8 mouse cellular contexts compared by ENCODE assay signal in genomic region chr1:133069275-133070120, GRCm38 (mm10). TPM values are rescaled to one million over a fixed set of nuclear protein-coding genes. Genes with fewer than 3 reads are reported as not detected.
DNase-seq lines count a peak whose midpoint lies in the region; ATAC-seq and TF ChIP-seq lines count a peak whose summit lies in the region.

No protein-coding gene starts in this region.

- no peak for DNase-seq in liver, adult 2 months (ENCODE audit: extremely low read depth, low read depth, low spot score)
- no peak for DNase-seq in liver
- no peak for DNase-seq in liver, embryonic 13.5 days
- DNase-seq in right cerebral cortex, postnatal 14 days: no peak
- no peak for DNase-seq in cerebellum, adult 11 months
- DNase-seq in left cerebral cortex, adult 18-20 months (ENCODE audit: low spot score in 2 of 2): no peak

- no peak for TF ChIP-seq CTCF in liver, adult 2 months (IDR thresholded peaks at IDR 0.05; ENCODE audit: low read depth, low read length)

- ATAC-seq in embryonic facial prominence, embryonic 12.5 days (ENCODE audit: insufficient number of reproducible peaks, insufficient read depth, low FRiP score, low TSS enrichment): no peak
- no peak for ATAC-seq in heart, embryonic 15.5 days (replicated peaks; ENCODE audit: insufficient number of reproducible peaks, insufficient read depth, low FRiP score, low read depth)
- ATAC-seq in liver, embryonic 13.5 days (ENCODE audit: low read depth): no peak

- no peak overlapping the region for H3K4me3 ChIP-seq in liver, adult 2 months (ENCODE audit: insufficient read depth, low read depth, low read length)
- no peak overlapping the region for H3K4me3 ChIP-seq in embryonic facial prominence, embryonic 12.5 days
- H3K4me3 ChIP-seq in heart, embryonic 15.5 days: peak overlapping the region; percentile 34
- H3K4me3 ChIP-seq in liver, embryonic 13.5 days (replicated peaks): no peak overlapping the region

- H3K9ac ChIP-seq in liver, adult 2 months (ENCODE audit: low read depth, low read length): peak overlapping the region; percentile 36; the same call in 1 of the 2 replicates
- H3K9ac ChIP-seq in embryonic facial prominence, embryonic 12.5 days: no peak overlapping the region
- H3K9ac ChIP-seq in heart, embryonic 15.5 days: peak overlapping the region; percentile 50
- no peak overlapping the region for H3K9ac ChIP-seq in liver, embryonic 13.5 days

- no peak overlapping the region for H3K4me2 ChIP-seq in embryonic facial prominence, embryonic 12.5 days (replicated peaks)
- H3K4me2 ChIP-seq in heart, embryonic 15.5 days: peak overlapping the region; percentile 57
- H3K4me2 ChIP-seq in liver, embryonic 13.5 days: no peak overlapping the region

- H3K27me3 ChIP-seq in liver, adult 2 months (ENCODE audit: control insufficient read depth, insufficient read depth, low read length): no peaks in the 10 kb centered on the region
- H3K27me3 ChIP-seq in embryonic facial prominence, embryonic 12.5 days: no peaks in the 10 kb centered on the region
- H3K27me3 ChIP-seq in heart, embryonic 15.5 days: no peaks in the 10 kb centered on the region
- no peaks in the 10 kb centered on the region; the same call in 1 of the 2 replicates for H3K27me3 ChIP-seq in liver, embryonic 13.5 days

- H3K4me1 ChIP-seq in liver, adult 2 months (ENCODE audit: control insufficient read depth, insufficient read depth, low read length): peaks cover 2% of the 10 kb centered on the region; the same call in 1 of the 2 replicates
- H3K4me1 ChIP-seq in embryonic facial prominence, embryonic 12.5 days: peaks cover 23% of the 10 kb centered on the region
- peaks cover 75% of the 10 kb centered on the region for H3K4me1 ChIP-seq in heart, embryonic 15.5 days (replicated peaks)
- peaks cover 30% of the 10 kb centered on the region for H3K4me1 ChIP-seq in liver, embryonic 13.5 days (replicated peaks)

- WGBS in liver, adult 2 months: 75% methylated on average over 12 of the region's 12 CpGs
- WGBS in embryonic facial prominence, embryonic 12.5 days: 78% methylated on average over 12 of the region's 12 CpGs
- WGBS in heart, embryonic 15.5 days: 52% methylated on average over 12 of the region's 12 CpGs
- 55% methylated on average over 12 of the region's 12 CpGs for WGBS in liver, embryonic 13.5 days (ENCODE audit: insufficient replicate concordance)

- no peaks in the 10 kb centered on the region for H3K36me3 ChIP-seq in liver, adult 2 months (ENCODE audit: control insufficient read depth, insufficient read depth, low read length)
- peaks cover 20% of the 10 kb centered on the region for H3K36me3 ChIP-seq in embryonic facial prominence, embryonic 12.5 days
- H3K36me3 ChIP-seq in heart, embryonic 15.5 days: peaks cover 4% of the 10 kb centered on the region; the same call in 1 of the 2 replicates
- H3K36me3 ChIP-seq in liver, embryonic 13.5 days: no peaks in the 10 kb centered on the region

- TF ChIP-seq POLR2A in liver, adult 2 months (IDR thresholded peaks at IDR 0.05; ENCODE audit: extremely low read depth, insufficient read depth, low read length): no peak

- 0 out of 2 replicates have a peak, but pooled peaks cover 5% of the 10 kb centered on the region for H3K79me2 ChIP-seq in liver, adult 2 months (ENCODE audit: control insufficient read depth, insufficient read depth, low read length)

- peak overlapping the region; percentile 60 for H3K27ac ChIP-seq in liver, adult 2 months (replicated peaks; ENCODE audit: insufficient read depth, low read depth, low read length)
- H3K27ac ChIP-seq in embryonic facial prominence, embryonic 12.5 days: peak overlapping the region; percentile 69; the same call in 1 of the 2 replicates
- peak overlapping the region; percentile 91 for H3K27ac ChIP-seq in heart, embryonic 15.5 days
- peak overlapping the region; percentile 18; the same call in 1 of the 2 replicates for H3K27ac ChIP-seq in liver, embryonic 13.5 days

- H3K9me3 ChIP-seq in embryonic facial prominence, embryonic 12.5 days: no peaks in the 10 kb centered on the region
- H3K9me3 ChIP-seq in heart, embryonic 15.5 days (replicated peaks): no peaks in the 10 kb centered on the region
- H3K9me3 ChIP-seq in liver, embryonic 13.5 days (replicated peaks): no peaks in the 10 kb centered on the region

RNA-seq across cellular contexts. Expression of gene Pik3c2b, which starts 24.0 kb away (rescaled TPM):
- total RNA-seq in liver, adult 2 months (2014; rRNA removed): 2.5 TPM in 2 replicates
- 1.6 and 3.3 TPM in 2 replicates for polyA plus RNA-seq in liver, adult 2 months (2012; rRNA removed)
- polyA plus RNA-seq in embryonic facial prominence, embryonic 12.5 days (2016; fragmentation: Nextera tagmentation; extraction: Ambion mirVana): 9.8 and 10.8 TPM in 2 replicates
- 8.0 and 9.7 TPM in 2 replicates for polyA plus RNA-seq in heart, embryonic 15.5 days (2015; fragmentation: Nextera tagmentation; extraction: Ambion mirVana)
- polyA plus RNA-seq in liver, embryonic 13.5 days (2015; fragmentation: Nextera tagmentation; extraction: Ambion mirVana): 0.82 and 1.2 TPM in 2 replicates
- 10 to 100 TPM; 14.6 to 15.2 TPM for total RNA-seq in left cerebral cortex, adult 18-20 months (2021)

RNA-seq across cellular contexts. Expression of gene Mdm4, which starts 39.1 kb away (rescaled TPM):
- total RNA-seq in liver, adult 2 months (2014; rRNA removed): 40.9 and 41.8 TPM in 2 replicates
- polyA plus RNA-seq in liver, adult 2 months (2012; rRNA removed): 8.9 and 14.3 TPM in 2 replicates
- polyA plus RNA-seq in embryonic facial prominence, embryonic 12.5 days (2016; fragmentation: Nextera tagmentation; extraction: Ambion mirVana): 46.9 and 49.0 TPM in 2 replicates
- polyA plus RNA-seq in heart, embryonic 15.5 days (2015; fragmentation: Nextera tagmentation; extraction: Ambion mirVana): 22.2 and 27.3 TPM in 2 replicates
- 16.6 and 16.8 TPM in 2 replicates for polyA plus RNA-seq in liver, embryonic 13.5 days (2015; fragmentation: Nextera tagmentation; extraction: Ambion mirVana)
- 10 to 100 TPM; 76.8 to 77.9 TPM for total RNA-seq in left cerebral cortex, adult 18-20 months (2021)

Comparison
In these comparisons a context has a peak if more than half of its experiments do, and no peak if none do; other contexts are left out.
1. H3K9ac ChIP-seq: peak in liver, adult 2 months (single experiment) and heart, embryonic 15.5 days (single experiment); none in embryonic facial prominence, embryonic 12.5 days (single experiment) and liver, embryonic 13.5 days (single experiment).
2. H3K27ac ChIP-seq: peak in every context shown above with its lines; median percentile 91 in heart, embryonic 15.5 days; 69 in embryonic facial prominence, embryonic 12.5 days; 60 in liver, adult 2 months; 18 in liver, embryonic 13.5 days.